Mouse (Mus musculus) C2C12 (cell line): ENCODE measurements around the gene Nos3.

Experiments
- CTCF ChIP-seq: IDR thresholded peaks from one replicate; pipeline ENCODE4 v1.5.1; 2011; ENCODE audit not compliant: control insufficient read depth, insufficient read depth, insufficient read length
- MAX ChIP-seq: IDR thresholded peaks from one replicate; pipeline ENCODE4 v1.6.1; 2011; ENCODE audit warnings: mild to moderate bottlenecking, control low read depth
- MYOG ChIP-seq: IDR thresholded peaks from one replicate; pipeline ENCODE4 v1.6.1; 2011; ENCODE audit not compliant: control insufficient read depth, insufficient read length; ENCODE audit errors: extremely low read depth
- USF1 ChIP-seq: IDR thresholded peaks from one replicate; pipeline ENCODE4 v1.6.1; 2011; ENCODE audit warnings: low read depth, mild to moderate bottlenecking, control low read depth, moderate library complexity

DNA sequence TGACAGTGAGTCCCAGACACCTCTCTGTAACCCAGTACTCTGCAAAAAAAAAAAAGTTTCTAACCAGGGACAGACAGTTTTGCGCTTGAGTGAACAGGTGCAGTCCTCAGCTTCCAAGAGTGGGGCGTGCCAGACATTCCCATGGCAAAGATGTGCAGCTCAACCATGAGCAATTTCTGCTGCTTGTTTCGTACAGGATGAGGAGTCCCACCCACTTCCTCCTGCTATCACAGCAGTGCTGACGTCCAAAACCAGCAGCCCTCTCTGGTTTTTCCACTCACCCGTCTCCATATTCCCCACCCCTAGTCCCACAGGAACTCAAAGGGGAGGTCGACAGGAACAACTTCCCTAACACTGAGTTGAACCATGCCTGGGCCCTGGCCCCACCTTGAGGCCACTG lies 19.8 kb downstream of the Nos3 start:
- TF ChIP-seq CTCF, result no peak
- TF ChIP-seq USF1, result no peak
- TF ChIP-seq MAX, result no peak
- TF ChIP-seq MYOG, result no peak
